Mouse (Mus musculus) heart, postnatal 0 days (tissue): ENCODE measurements around the gene Cttnbp2nl.

Source experiments
- CTCF ChIP-seq: IDR thresholded peaks from 2 replicates; pipeline ENCODE4 v1.5.1; 2016; ENCODE audit warnings: antibody characterized with exemption, control low read depth, low read depth
- EP300 ChIP-seq: IDR thresholded peaks from 2 replicates; pipeline ENCODE4 v1.6.1; 2016; ENCODE audit warnings: antibody characterized with exemption, low read depth

DNA sequence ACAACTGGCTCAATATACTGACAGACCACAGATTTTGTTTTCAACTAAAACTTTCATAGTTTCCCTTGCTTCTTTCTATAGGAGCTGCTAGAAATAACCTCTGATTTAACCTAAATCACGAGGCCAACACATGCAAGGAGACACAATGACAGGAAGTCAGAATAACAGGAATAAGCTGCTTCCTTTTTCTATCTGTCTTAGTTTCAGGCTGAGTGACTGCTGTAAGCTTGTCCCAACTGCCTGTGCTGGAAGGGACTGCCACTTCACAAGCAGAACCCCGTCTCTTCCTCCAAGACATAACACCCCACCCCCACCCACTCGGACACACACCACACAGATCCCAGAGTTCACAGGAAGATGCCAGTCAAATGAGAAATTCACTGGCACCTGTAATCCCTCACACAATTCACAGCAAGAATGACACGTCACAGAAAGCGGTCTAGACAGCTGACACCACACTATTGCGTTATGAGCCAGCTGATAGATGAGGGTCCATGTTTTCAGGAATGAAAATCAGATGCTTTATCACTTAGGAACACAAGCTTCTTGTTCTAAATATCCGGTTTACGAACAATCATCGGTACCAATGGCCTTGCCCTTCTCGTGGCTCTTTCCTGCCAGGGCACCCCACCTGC lies 29.5 kb downstream of the Cttnbp2nl start:
- TF ChIP-seq CTCF, result no peak
- TF ChIP-seq EP300, result no peak
